Mouse (Mus musculus) embryonic fibroblast, embryonic 13.5 days (primary cell): ENCODE measurements at regions not wholly inside any gene's neighbourhood (a gene's known extent, or its start where the extent isn't known, plus 50 kb on each side); places are given as distances from the start of the nearest gene placed in this dataset.

Experiments
- CTCF ChIP-seq: IDR thresholded peaks from 2 replicates; pipeline ENCODE4 v1.5.1; 2011; ENCODE audit warnings: mild to moderate bottlenecking, control low read depth, low read length, moderate library complexity, borderline replicate concordance; ENCODE audit not compliant: insufficient read depth
- POLR2A ChIP-seq: IDR thresholded peaks from 2 replicates; pipeline ENCODE4 v1.6.1; 2011; ENCODE audit warnings: low read depth, mild to moderate bottlenecking, control low read depth, low read length, moderate library complexity

- no peak for TF ChIP-seq CTCF
- TF ChIP-seq POLR2A, result no peak
Measured at GRCm38 (mm10) chr13:41707811-41708210, 102.1 kb downstream of the Tmem170b start.
